Mouse (Mus musculus): ENCODE results near the gene Ank3. TPM values are rescaled to one million over a fixed set of nuclear protein-coding genes. Genes with fewer than 3 reads are reported as not detected.

The Ank3 gene
- polyA plus RNA-seq, 1 experiment from 2014 or later, result 21.9 TPM

DNA sequence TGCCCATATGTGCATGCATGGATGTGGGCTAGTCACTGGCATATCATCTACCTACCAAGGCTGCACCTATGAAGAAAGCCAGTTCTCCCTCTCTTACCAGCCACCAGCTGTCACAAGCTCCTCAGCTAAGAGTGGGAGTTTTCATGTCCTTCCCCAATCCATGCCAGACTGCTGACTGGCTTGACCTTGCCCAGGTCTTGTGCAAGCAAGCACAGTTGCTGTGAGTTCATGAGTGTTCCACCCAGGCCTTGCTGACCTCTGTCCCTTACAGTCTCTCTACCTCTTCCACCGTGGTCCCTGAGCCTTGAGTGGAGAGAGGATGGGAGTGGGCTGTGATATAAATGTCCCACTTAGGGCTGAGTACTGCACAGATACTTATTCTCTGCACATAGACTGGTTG lies 287.8 kb downstream of the Ank3 start:
- H3K27me3 ChIP-seq (replicated peaks), result no peaks in the 10 kb centered on the region
- 80% methylated on average over 1 of the region's 1 CpGs for WGBS
- H3K9me3 ChIP-seq, result no peaks in the 10 kb centered on the region
- H3K4me2 ChIP-seq (replicated peaks), result no peak overlapping the region
- H3K36me3 ChIP-seq, result no peaks in the 10 kb centered on the region
- no peaks in the 10 kb centered on the region; the same call in 1 of the 2 replicates for H3K4me1 ChIP-seq (replicated peaks)
- H3K9ac ChIP-seq, result no peak overlapping the region
- no peak for ATAC-seq
- no peak overlapping the region for H3K4me3 ChIP-seq (replicated peaks)
- no peak overlapping the region for H3K27ac ChIP-seq

GRCm38 (mm10) chr10:69689096-69689495 lies 290.5 kb downstream of the Ank3 start:
- no peak for ATAC-seq
- WGBS, result 87% methylated on average over 12 of the region's 12 CpGs
- no peaks in the 10 kb centered on the region for H3K36me3 ChIP-seq

GRCm38 (mm10) chr10:69690131-69690960 lies 291.8 kb downstream of the Ank3 start:
- ATAC-seq, result peak; percentile 55
- no peak overlapping the region for H3K9ac ChIP-seq
- WGBS, result 22% methylated on average over 12 of the region's 12 CpGs
- H3K36me3 ChIP-seq, result no peaks in the 10 kb centered on the region
- no peak overlapping the region for H3K27ac ChIP-seq
- no peak overlapping the region for H3K4me3 ChIP-seq (replicated peaks)
- no peaks in the 10 kb centered on the region for H3K27me3 ChIP-seq (replicated peaks)
- H3K4me1 ChIP-seq (replicated peaks), result no peaks in the 10 kb centered on the region; the same call in 1 of the 2 replicates
- peak overlapping the region; percentile 38 for H3K4me2 ChIP-seq (replicated peaks)
- H3K9me3 ChIP-seq, result no peaks in the 10 kb centered on the region

More at GRCm38 (mm10) chr10:69689096-69689495, 290.5 kb downstream of the Ank3 start:
- Histone ChIP-seq H3K27me3 (replicated peaks) (no peaks in the 10 kb centered on the region), H3K4me2 (replicated peaks) (no peak overlapping the region), H3K27ac (no peak overlapping the region), H3K9me3 (no peaks in the 10 kb centered on the region), H3K9ac (no peak overlapping the region), H3K4me1 (replicated peaks) (no peaks in the 10 kb centered on the region; the same call in 1 of the 2 replicates), H3K4me3 (replicated peaks) (no peak overlapping the region)

DNA sequence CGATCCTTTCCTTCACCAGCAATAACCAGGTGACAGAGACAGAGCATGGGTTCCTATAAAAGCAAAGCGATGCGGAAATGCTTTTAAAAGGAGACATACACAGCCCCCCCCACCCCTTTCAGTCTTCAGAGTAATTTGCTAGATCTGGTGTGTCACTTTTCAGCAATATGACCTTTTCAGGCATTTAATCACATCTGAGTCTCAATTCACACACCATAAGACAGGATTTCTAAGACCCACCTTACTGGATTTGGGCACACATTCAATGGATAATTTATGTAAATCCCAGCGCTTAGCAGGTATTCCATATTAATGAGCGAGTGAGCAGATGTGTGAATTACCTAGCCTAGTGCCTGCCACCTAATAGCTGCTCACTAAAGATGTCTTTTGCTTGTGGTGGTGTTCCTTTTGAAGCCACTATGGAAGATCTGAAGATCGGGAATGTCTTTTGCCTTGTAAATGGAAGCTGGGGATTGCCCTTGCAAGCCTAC lies 292.4 kb downstream of the Ank3 start:
- WGBS, result 27% methylated on average over 6 of the region's 6 CpGs
- ATAC-seq, result no peak
- H3K4me2 ChIP-seq (replicated peaks), result peak overlapping the region; percentile 38

GRCm38 (mm10) chr10:69696019-69696418 lies 297.4 kb downstream of the Ank3 start:
- H3K27ac ChIP-seq, result no peak overlapping the region
- H3K4me1 ChIP-seq (replicated peaks), result no peaks in the 10 kb centered on the region
- no peaks in the 10 kb centered on the region for H3K9me3 ChIP-seq
- no peak overlapping the region for H3K9ac ChIP-seq
- no peak overlapping the region for H3K4me3 ChIP-seq (replicated peaks)
- H3K36me3 ChIP-seq, result no peaks in the 10 kb centered on the region
- no peak for ATAC-seq
- no peaks in the 10 kb centered on the region for H3K27me3 ChIP-seq (replicated peaks)
- WGBS, result 83% methylated on average over 9 of the region's 9 CpGs
- H3K4me2 ChIP-seq (replicated peaks), result no peak overlapping the region

More for the DNA sequence above, 292.4 kb downstream of the Ank3 start:
- no peak overlapping the region for H3K27ac ChIP-seq
- no peaks in the 10 kb centered on the region for H3K9me3 ChIP-seq
- no peaks in the 10 kb centered on the region for H3K36me3 ChIP-seq
- H3K9ac ChIP-seq, result no peak overlapping the region
- H3K4me3 ChIP-seq (replicated peaks), result no peak overlapping the region
- H3K27me3 ChIP-seq (replicated peaks), result no peaks in the 10 kb centered on the region
- H3K4me1 ChIP-seq (replicated peaks), result no peaks in the 10 kb centered on the region; the same call in 1 of the 2 replicates

- no peak overlapping the region for H3K4me3 ChIP-seq (replicated peaks)
- ATAC-seq, result no peak
- no peaks in the 10 kb centered on the region for H3K4me1 ChIP-seq (replicated peaks)
- no peaks in the 10 kb centered on the region for H3K36me3 ChIP-seq
- no peak overlapping the region for H3K27ac ChIP-seq
- H3K9ac ChIP-seq, result no peak overlapping the region
- no peaks in the 10 kb centered on the region for H3K27me3 ChIP-seq (replicated peaks)
- WGBS, result 80% methylated on average over 1 of the region's 1 CpGs
- H3K9me3 ChIP-seq, result no peaks in the 10 kb centered on the region
- H3K4me2 ChIP-seq (replicated peaks), result no peak overlapping the region
These were observed 300.1 kb downstream of the Ank3 start for GRCm38 (mm10) chr10:69698699-69699098.

GRCm38 (mm10) chr10:69701226-69701625 lies 302.7 kb downstream of the Ank3 start:
- WGBS, result 45% methylated on average over 4 of the region's 4 CpGs
- H3K27ac ChIP-seq, result no peak overlapping the region
- ATAC-seq, result no peak
- peaks cover 3% of the 10 kb centered on the region; the same call in 1 of the 2 replicates for H3K4me1 ChIP-seq (replicated peaks)
- no peak overlapping the region for H3K4me2 ChIP-seq (replicated peaks)
- no peaks in the 10 kb centered on the region for H3K9me3 ChIP-seq
- H3K4me3 ChIP-seq (replicated peaks), result no peak overlapping the region
- H3K36me3 ChIP-seq, result no peaks in the 10 kb centered on the region
- no peaks in the 10 kb centered on the region for H3K27me3 ChIP-seq (replicated peaks)
- H3K9ac ChIP-seq, result no peak overlapping the region

DNA sequence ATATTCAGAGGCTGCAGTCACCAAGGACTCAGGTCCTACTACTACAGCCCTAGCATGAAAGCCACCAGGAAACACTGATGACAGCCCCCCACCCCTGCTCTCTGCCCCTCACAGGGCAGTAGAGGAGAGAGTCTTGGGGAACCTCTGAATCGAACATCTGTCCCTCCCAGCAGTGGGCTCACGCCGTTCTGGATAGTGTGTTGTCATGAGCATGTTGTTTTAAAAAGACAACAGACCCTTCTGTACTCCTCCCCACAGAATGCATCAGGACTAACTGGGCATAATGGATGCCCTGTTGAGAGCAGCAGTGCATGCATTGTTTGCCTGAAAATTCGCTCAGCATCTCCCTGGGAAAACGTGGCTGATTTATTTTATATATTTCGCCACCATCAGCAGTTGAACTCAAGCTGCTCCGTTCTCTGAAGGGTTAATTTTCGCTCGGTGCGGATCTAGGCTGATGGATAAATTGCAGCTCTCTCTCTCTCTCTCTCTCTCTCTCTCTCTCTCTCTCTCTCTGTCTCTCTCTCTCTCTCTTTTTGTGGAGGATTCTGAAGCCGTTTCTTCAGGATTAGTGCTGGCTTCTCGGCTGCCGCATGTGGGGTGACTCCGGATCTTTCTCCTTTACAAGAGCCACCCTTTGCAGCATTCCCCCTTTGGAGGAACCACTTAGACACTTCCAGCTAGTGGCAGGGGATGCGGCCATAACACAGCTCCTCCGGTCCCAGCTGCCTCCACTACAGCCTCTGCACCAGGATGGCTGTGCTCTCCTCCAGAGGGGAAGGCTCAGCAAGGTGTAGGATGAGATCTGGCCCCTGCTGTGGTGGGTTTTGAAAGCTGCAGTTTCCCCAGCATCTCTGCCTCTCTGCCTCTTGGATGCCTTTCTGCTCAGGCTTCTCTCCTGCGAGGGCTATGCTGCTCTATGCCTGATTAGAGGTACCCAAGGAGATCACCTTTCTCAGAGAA lies 307.5 kb downstream of the Ank3 start:
- H3K4me1 ChIP-seq (replicated peaks), result peaks cover 14% of the 10 kb centered on the region
- peak overlapping the region; percentile 51 for H3K4me2 ChIP-seq (replicated peaks)
- WGBS, result 18% methylated on average over 17 of the region's 17 CpGs
- no peak overlapping the region for H3K9ac ChIP-seq
- peak; percentile 55; the same call in 1 of the 2 replicates for ATAC-seq
- H3K27me3 ChIP-seq (replicated peaks), result no peaks in the 10 kb centered on the region
- H3K9me3 ChIP-seq, result no peaks in the 10 kb centered on the region
- H3K4me3 ChIP-seq (replicated peaks), result peak overlapping the region; percentile 16; the same call in 1 of the 2 replicates
- H3K27ac ChIP-seq, result no peak overlapping the region
- H3K36me3 ChIP-seq, result no peaks in the 10 kb centered on the region

DNA sequence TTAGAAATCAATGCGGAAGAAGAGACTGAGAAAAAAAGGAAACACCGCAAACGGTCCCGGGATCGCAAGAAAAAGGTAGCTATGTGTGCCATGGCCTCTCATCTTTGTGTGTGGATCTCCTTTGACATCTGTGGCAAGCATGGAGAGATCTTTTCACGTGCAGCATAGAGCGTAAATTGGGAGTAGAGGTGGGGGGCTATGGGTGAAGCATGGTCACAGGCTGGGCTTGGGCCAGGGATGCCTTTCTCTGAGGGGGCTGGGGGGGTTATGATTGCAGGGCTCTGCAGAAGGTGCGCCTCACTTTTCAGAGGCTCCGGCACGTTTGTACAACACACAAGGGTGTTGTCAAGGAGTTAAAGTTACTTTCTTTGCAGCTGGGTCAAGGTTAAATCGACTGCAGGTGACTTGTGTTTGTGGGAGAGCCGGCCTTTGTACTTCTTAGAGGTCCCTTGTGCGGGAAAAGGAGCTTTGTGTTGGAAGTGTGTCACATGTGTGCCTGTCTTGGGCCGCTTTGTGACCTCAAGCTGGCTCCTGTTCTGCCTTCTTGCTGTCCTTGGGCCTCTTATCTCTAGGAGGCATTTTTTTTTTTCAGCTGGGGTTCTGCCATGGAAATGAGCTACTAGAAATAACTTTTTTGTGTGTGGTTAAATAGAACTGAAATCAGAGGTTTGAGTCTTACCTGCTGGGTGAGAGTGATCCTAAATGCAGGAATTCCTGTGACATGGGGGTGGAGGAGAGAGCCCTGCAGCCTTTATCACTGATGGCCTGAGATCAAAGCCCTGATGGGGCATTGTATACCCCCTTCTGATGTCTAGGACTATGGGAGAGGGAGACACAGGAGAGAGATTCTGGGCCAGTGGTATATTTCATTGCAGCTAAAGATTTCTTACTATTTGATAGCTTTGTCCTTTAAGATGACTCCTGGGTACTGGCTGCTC lies 308.5 kb downstream of the Ank3 start:
- no peak overlapping the region for H3K9ac ChIP-seq
- H3K27ac ChIP-seq, result no peak overlapping the region
- no peaks in the 10 kb centered on the region for H3K36me3 ChIP-seq
- peak; percentile 49; the same call in 1 of the 2 replicates for ATAC-seq
- no peaks in the 10 kb centered on the region for H3K9me3 ChIP-seq
- peak overlapping the region; percentile 51 for H3K4me2 ChIP-seq (replicated peaks)
- peak overlapping the region; percentile 16; the same call in 1 of the 2 replicates for H3K4me3 ChIP-seq (replicated peaks)
- H3K27me3 ChIP-seq (replicated peaks), result no peaks in the 10 kb centered on the region
- WGBS, result 43% methylated on average over 14 of the region's 14 CpGs
- peaks cover 14% of the 10 kb centered on the region for H3K4me1 ChIP-seq (replicated peaks)

GRCm38 (mm10) chr10:69707844-69708550 lies 309.4 kb downstream of the Ank3 start:
- no peaks in the 10 kb centered on the region for H3K36me3 ChIP-seq
- H3K9ac ChIP-seq, result no peak overlapping the region

GRCm38 (mm10) chr10:69709631-69710030 lies 311.1 kb downstream of the Ank3 start:
- H3K27ac ChIP-seq, result no peak overlapping the region
- H3K27me3 ChIP-seq (replicated peaks), result no peaks in the 10 kb centered on the region
- peaks cover 14% of the 10 kb centered on the region for H3K4me1 ChIP-seq (replicated peaks)
- H3K4me3 ChIP-seq (replicated peaks), result no peak overlapping the region
- H3K36me3 ChIP-seq, result no peaks in the 10 kb centered on the region
- no peak overlapping the region for H3K4me2 ChIP-seq (replicated peaks)
- H3K9me3 ChIP-seq, result no peaks in the 10 kb centered on the region
- 81% methylated on average over 2 of the region's 2 CpGs for WGBS
- ATAC-seq, result no peak
- H3K9ac ChIP-seq, result no peak overlapping the region

More at GRCm38 (mm10) chr10:69707844-69708550, 309.4 kb downstream of the Ank3 start:
- no peak overlapping the region for H3K4me3 ChIP-seq (replicated peaks)
- 82% methylated on average over 11 of the region's 11 CpGs for WGBS
- H3K27ac ChIP-seq, result no peak overlapping the region
- H3K27me3 ChIP-seq (replicated peaks), result no peaks in the 10 kb centered on the region
- H3K9me3 ChIP-seq, result no peaks in the 10 kb centered on the region
- H3K4me1 ChIP-seq (replicated peaks), result peaks cover 14% of the 10 kb centered on the region
- H3K4me2 ChIP-seq (replicated peaks), result no peak overlapping the region
- ATAC-seq, result no peak

Data from intestine, embryonic 15.5 days (tissue).